Mouse (Mus musculus) megakaryocyte, embryonic 14.5 days (primary cell): Measurements from ENCODE around the gene Antxr1.

ENCODE experiments used
- FLI1 ChIP-seq: IDR thresholded peaks from 2 replicates; pipeline ENCODE4 v1.6.1; 2012; ENCODE audit warnings: low read length, inconsistent platforms, mixed read lengths
- GATA1 ChIP-seq: IDR thresholded peaks from 3 replicates; pipeline ENCODE4 v1.6.1; 2012; ENCODE audit warnings: mixed read lengths, low read length, inconsistent platforms, borderline replicate concordance

DNA sequence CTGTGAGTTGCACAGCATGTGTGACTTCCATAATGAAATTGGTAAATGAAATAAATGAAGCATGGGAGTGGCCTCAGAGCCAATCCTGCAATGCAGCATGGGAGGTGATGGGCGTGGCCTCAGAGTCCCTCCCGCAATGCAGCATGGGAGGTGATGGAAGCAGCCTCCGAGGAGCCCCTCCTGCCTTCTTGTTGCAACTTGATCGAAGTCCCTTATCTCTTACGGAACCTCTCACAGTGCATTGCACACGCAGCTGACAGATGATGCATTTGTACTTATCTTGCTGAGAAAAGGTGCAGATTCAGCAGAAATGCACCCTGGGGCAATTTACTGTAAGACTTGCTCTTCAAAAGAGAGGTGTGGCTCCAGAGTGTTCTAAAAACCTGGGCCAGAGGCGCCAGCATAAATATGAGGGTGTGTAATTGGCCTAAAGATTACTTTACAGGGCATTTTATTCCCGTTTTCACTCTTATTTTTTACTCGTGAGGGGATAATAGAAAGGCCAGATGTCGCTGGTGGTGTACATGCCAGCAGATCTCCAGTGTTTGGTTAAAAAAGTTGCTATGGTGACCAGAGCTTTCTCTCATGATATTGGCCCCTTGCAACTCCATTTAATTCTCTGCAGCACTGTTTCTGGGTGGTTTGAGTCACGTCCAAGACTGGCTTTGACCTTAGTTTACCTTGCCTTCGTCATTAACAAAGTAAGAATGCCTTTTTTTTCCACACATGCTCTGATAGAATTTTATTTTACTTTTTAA, 195.6 kb downstream of the Antxr1 start:
- TF ChIP-seq GATA1 (no peak), FLI1 (no peak)
